Mouse (Mus musculus) forebrain, postnatal 0 days (tissue): ENCODE measurements around the gene Atl2. TPM values are rescaled to one million over a fixed set of nuclear protein-coding genes. Genes with fewer than 3 reads are reported as not detected.

ENCODE experiments used
- ATAC-seq: fragments of 200-750 bp; cut with Nextera tagmentation; 2 replicates; pipeline ENCODE4 v1.8.0; 2017; ENCODE audit warnings: mild to moderate bottlenecking, moderate library complexity
- DNase-seq: peaks from one replicate; pipeline ENCODE4 v3.0.0-alpha.2; 2015
- H3K27ac ChIP-seq: fragments of 300-500 bp; sonication (generic); 2 replicates; pipeline ENCODE4 v1.5.1; 2014; ENCODE audit warnings: low read depth, mild to moderate bottlenecking, antibody characterized with exemption, low read length, moderate library complexity, mixed read lengths
- H3K27me3 ChIP-seq: fragments of 300-500 bp; sonication (generic); 2 replicates; pipeline ENCODE4 v1.6.1; 2014; ENCODE audit warnings: mild to moderate bottlenecking, low read length, mixed read lengths; ENCODE audit not compliant: insufficient read depth
- H3K36me3 ChIP-seq: fragments of 300-500 bp; sonication (generic); 2 replicates; pipeline ENCODE4 v1.6.1; 2014; ENCODE audit warnings: mild to moderate bottlenecking, moderate library complexity; ENCODE audit not compliant: insufficient read depth
- H3K4me1 ChIP-seq: fragments of 300-500 bp; sonication (generic); 2 replicates; pipeline ENCODE4 v1.6.1; 2014; ENCODE audit warnings: antibody characterized with exemption; ENCODE audit not compliant: insufficient read depth
- H3K4me2 ChIP-seq: fragments of 300-500 bp; sonication (generic); 2 replicates; pipeline ENCODE4 v1.6.1; 2014; ENCODE audit warnings: low read depth, mild to moderate bottlenecking, moderate library complexity
- H3K4me3 ChIP-seq: fragments of 300-500 bp; sonication (generic); 2 replicates; pipeline ENCODE4 v1.5.1; 2014; ENCODE audit warnings: low read depth, low read length, mixed read lengths
- H3K9ac ChIP-seq: fragments of 300-500 bp; sonication (generic); 2 replicates; pipeline ENCODE4 v1.6.1; 2014; ENCODE audit warnings: mild to moderate bottlenecking
- H3K9me3 ChIP-seq: fragments of 300-500 bp; sonication (generic); 2 replicates; pipeline ENCODE4 v1.6.1; 2016; ENCODE audit warnings: low read length
- CTCF ChIP-seq: sonication (generic); IDR thresholded peaks from 2 replicates; pipeline ENCODE4 v1.5.1; 2016; ENCODE audit warnings: antibody characterized with exemption, control low read depth, low read depth
- WGBS: fragments of 180-500 bp; shearing (Covaris S2); extraction: QIAGEN DNeasy Blood & Tissue Kit; methylation state at CpG from one replicate; pipeline ENCODE4 v1.1.7; 2014; 5-methylcytosine and 5-hydroxymethylcytosine counted together
- polyA plus RNA-seq: library from polyadenylated mRNA; unstranded; fragments of >200 nt; fragmentation: Nextera tagmentation; extraction: Ambion mirVana; gene quantifications from 2 replicates; pipeline ENCODE4 v1.2.1, GENCODE M21; 2015
- total RNA-seq: library from RNA; depleted of rRNA; stranded (reverse); fragments of >200 nt; gene quantifications from 2 replicates; pipeline ENCODE4 v1.2.3, GENCODE M21; 2014; rRNA removed

Gene Atl2
- total and polyA plus RNA-seq, 2 experiments from 2014 or later = 27.2 to 34.1 TPM

DNA sequence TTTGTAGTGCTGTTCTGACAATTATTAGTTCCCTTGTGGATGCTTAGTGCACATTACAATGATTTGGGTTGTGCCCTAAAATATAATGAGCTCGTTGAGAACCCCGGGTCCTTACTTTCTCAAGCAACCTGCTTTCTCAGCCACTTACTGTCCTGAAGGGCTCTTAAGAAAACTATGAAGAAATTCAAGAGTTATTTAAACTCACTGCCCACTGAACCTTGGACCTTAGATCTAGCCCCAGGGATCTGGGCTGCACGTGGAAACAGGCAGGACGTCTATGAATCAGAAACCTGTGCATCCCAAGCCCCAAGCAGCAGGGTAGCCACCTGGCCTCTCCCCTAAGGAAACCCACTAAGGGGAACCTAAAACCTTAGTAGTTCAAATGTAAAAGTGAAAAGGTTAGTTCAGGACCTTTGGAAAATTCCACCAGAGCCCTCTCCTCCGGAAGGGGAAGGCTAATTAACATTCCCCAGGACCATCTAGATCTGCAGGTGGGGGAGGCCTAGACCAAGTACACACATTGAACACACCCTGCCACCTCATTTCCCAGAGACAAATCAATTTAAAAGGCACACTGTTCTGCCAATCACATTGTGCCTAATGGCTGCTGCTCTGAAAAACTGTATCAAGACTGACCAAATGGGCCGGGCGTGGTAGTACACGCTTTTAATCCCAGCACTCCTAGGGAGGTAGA is 88.5 kb downstream of the Atl2 start:
- no peaks in the 10 kb centered on the region for H3K27me3 ChIP-seq
- WGBS = 73% methylated on average over 8 of the region's 8 CpGs
- no peak for TF ChIP-seq CTCF

DNA sequence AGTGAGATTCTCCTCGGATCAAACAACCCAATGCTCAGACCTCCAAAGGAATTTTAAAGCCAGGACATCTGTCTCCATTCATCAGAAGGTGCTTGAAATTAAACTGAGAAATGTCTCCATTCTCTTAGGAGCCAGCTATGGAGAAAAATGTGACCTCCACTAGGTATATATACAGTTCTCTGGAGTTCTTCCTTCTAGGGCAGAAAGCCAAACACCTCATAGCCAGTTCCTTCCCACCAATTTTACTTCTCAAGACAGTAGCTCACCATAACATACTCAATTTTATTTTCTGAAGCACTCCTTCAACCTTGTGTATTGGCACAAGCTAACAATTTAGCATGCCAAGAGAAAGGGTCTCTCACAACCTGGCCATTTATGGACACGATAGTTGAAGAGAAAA is 91.2 kb downstream of the Atl2 start:
- DNase-seq (no peak), ATAC-seq (no peak)
- Histone ChIP-seq H3K9ac (no peak overlapping the region), H3K9me3 (no peaks in the 10 kb centered on the region), H3K36me3 (no peaks in the 10 kb centered on the region), H3K4me2 (no peak overlapping the region), H3K4me1 (no peaks in the 10 kb centered on the region), H3K4me3 (no peak overlapping the region), H3K27ac (no peak overlapping the region), H3K27me3 (no peaks in the 10 kb centered on the region)
- no peak for TF ChIP-seq CTCF
- WGBS = 77% methylated on average over 2 of the region's 2 CpGs

More for the DNA sequence above, 88.5 kb downstream of the Atl2 start:
- no peaks in the 10 kb centered on the region for H3K4me1 ChIP-seq
- H3K27ac ChIP-seq = no peak overlapping the region
- H3K4me2 ChIP-seq = no peak overlapping the region
- H3K36me3 ChIP-seq = no peaks in the 10 kb centered on the region
- H3K9ac ChIP-seq = no peak overlapping the region
- H3K9me3 ChIP-seq = no peaks in the 10 kb centered on the region
- ATAC-seq = no peak
- H3K4me3 ChIP-seq = no peak overlapping the region
- DNase-seq = no peak

DNA sequence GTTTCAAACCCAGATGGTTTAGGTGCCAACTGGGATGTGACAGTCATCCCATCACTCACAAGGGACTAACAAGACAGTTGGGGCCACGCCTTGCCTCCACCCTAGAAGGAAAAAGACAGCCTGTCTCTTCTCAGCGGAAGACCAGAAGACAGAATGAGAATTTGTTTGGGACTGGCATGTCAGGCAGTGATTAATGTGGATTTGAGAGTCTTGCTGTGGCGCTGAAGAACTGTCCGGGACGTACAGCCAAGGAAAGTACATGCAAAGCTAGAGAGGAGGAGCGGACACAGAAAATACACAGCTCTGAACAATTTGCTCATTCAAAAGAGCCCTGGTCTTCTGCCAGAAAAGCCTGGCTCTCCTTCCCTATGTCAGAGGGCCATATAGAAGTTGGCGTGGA is 93.9 kb downstream of the Atl2 start:
- no peak for DNase-seq
- Histone ChIP-seq H3K27me3 (no peaks in the 10 kb centered on the region), H3K4me1 (no peaks in the 10 kb centered on the region), H3K9ac (no peak overlapping the region), H3K4me3 (no peak overlapping the region), H3K9me3 (no peaks in the 10 kb centered on the region), H3K36me3 (no peaks in the 10 kb centered on the region), H3K4me2 (no peak overlapping the region), H3K27ac (no peak overlapping the region)
- no peak for ATAC-seq
- no peak for TF ChIP-seq CTCF
- WGBS = 72% methylated on average over 7 of the region's 7 CpGs

GRCm38 (mm10) chr17:79798831-79799230 is 97.1 kb downstream of the Atl2 start:
- DNase-seq = no peak
- H3K9me3 ChIP-seq = no peaks in the 10 kb centered on the region
- H3K27me3 ChIP-seq = no peaks in the 10 kb centered on the region
- no peak overlapping the region for H3K9ac ChIP-seq
- no peaks in the 10 kb centered on the region for H3K4me1 ChIP-seq
- ATAC-seq = no peak
- no peak overlapping the region for H3K4me2 ChIP-seq
- WGBS = 94% methylated on average over 10 of the region's 10 CpGs
- no peak for TF ChIP-seq CTCF
- no peaks in the 10 kb centered on the region for H3K36me3 ChIP-seq
- no peak overlapping the region for H3K4me3 ChIP-seq
- no peak overlapping the region for H3K27ac ChIP-seq

Other genes starting within 250 kb of the Atl2 start
- 5.7 and 7.5 TPM in 2 replicates for gene Cyp1b1, start 181.1 kb downstream of the Atl2 start, total RNA-seq
- 5.2 and 5.4 TPM in 2 replicates for gene Cyp1b1, start 181.1 kb downstream of the Atl2 start, polyA plus RNA-seq
- 60.2 and 67.6 TPM in 2 replicates for gene Hnrnpll, start 166.2 kb upstream of the Atl2 start, total RNA-seq
- gene Hnrnpll, start 166.2 kb upstream of the Atl2 start, polyA plus RNA-seq = 42.3 and 49.7 TPM in 2 replicates
- 2.0 and 2.2 TPM in 2 replicates for gene Galm, start 231.3 kb upstream of the Atl2 start, total RNA-seq
- 1.7 and 2.0 TPM in 2 replicates for gene Galm, start 231.3 kb upstream of the Atl2 start, polyA plus RNA-seq